Mouse (Mus musculus): Measurements from ENCODE around the gene Tekt3.

The Tekt3 gene

GRCm38 (mm10) chr11:63066526-63066925, 5.1 kb downstream of the Tekt3 start:
- DNase-seq = no peak

GRCm38 (mm10) chr11:63070081-63070480, 8.6 kb downstream of the Tekt3 start:
- no peak for DNase-seq

- no peak for DNase-seq
These were observed 23.1 kb downstream of the Tekt3 start for GRCm38 (mm10) chr11:63084536-63084935.

GRCm38 (mm10) chr11:63088672-63089071, 27.2 kb downstream of the Tekt3 start:
- no peak for DNase-seq

DNA sequence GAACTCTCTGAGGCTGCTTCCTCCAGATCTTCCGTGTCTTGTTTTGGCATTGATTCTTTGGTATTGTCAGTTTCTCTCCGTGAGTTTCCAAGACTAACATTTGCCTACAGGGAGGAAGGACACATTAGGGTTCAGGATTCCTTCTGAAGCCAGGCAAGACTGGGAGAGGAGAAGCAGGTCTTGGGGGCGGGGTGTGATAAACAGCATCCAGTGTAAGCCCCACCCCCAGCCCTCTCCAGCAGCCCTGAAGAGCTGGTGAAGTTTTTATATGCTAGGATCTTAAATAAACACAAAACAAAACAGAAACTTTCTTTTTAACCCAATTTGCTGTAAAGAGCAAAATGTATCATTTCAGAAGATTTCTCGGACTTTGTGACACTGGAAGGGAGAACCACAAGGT, 28.8 kb downstream of the Tekt3 start:
- peak; percentile 34 to 53 for DNase-seq

- DNase-seq = no peak
These were observed 29.5 kb downstream of the Tekt3 start for GRCm38 (mm10) chr11:63090986-63091385.

GRCm38 (mm10) chr11:63092271-63092670, 30.8 kb downstream of the Tekt3 start:
- peak; percentile 44 to 64 for DNase-seq

DNA sequence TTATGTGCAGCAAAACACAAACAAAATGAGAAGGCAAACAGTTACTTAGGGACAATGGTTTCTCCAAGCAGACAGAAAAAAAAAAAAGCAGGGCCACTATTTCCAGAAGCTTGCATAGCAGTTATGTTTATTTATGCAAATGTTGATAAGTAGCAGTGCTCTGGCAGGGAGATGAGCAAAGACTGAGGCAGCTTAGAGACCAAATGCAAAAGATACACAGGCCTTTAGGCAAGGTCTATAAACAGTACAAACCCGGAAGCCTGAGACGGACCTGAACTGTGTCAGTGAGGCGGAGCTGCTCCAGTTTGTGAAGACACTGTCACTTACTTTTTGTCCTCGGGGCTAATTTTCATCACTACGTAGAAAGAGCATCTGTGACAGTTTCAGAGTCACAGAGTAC, 32.1 kb downstream of the Tekt3 start:
- DNase-seq = no peak

DNA sequence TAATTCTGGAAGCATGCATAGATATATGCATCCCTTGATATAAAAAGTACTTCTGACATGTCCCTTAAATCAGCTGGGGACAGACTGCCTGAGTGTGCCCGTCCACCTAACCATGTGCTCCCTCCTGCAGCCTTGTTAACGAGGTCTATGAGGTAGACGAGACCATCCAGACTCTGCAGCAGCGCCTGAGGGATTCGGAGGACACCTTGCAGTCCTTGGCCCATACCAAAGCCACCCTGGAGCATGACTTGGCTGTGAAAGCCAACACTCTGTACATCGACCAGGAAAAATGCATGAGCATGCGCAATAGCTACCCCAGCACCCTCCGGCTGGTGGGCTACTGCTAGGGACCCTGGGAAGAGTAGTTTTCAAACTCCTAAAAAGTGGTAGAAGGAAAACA, 33.0 kb downstream of the Tekt3 start:
- no peak for DNase-seq

DNA sequence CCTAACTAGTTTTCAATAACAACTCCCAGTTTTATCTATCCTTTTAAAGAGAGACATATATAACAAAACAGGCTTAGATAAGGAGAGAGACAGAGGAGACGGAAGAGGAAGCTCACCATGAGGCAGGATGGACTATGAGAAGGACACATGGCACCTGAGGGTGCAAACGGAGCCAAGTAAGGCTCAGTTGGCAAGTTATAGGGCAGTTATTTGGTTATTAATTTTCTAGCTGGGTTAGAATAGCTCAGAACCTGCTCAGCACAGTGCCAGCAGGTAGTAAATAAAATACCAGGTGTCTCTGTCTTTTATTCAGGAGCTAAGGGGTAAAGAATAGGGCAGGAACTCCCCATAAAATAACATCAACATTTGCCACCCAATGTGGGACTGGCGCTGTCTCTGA, 36.6 kb downstream of the Tekt3 start:
- no peak for DNase-seq

DNA sequence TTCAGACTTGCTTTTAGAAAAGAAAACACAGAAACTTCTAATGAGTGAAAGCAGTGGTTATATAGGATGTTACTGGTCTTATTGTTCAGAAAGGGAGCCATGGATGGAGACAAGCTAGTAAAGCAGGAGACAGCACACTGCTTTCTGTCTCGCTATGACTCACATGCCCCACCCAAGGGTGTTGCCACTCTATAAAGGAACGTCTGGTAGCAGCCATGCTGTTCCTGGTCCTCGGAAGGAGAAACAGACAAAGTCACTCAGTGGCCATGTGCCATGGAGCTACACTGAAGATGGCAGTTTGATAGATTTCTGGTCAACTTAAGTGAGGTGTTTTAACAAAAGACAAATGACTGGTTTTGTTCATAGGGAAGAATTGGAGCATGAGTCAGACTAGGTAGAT, 37.9 kb downstream of the Tekt3 start:
- DNase-seq = no peak

GRCm38 (mm10) chr11:63103256-63103655, 41.8 kb downstream of the Tekt3 start:
- no peak for DNase-seq

DNA sequence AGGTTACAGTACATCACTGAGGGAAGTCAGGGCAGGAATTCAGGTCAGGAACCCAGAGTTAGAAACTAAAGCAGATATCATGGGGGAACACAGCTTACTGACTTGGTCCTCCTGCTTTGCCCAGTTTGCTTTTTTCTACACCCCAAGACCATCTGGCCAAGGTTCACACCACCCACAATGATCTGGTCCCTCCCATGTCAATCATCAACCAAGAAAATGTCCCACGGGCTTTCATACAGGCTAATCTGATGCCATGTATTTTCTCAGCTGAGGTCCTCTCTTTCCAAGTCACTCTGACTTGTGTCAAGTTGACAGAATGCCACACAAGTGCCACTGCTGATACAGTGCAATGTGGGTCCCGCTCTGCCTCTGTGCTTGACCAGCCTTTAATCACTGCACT, 42.6 kb downstream of the Tekt3 start:
- no peak for DNase-seq

- DNase-seq = no peak
These were observed 47.8 kb downstream of the Tekt3 start for GRCm38 (mm10) chr11:63109230-63109775.

GRCm38 (mm10) chr11:63110329-63110728, 48.9 kb downstream of the Tekt3 start:
- DNase-seq = no peak

- DNase-seq = peak; percentile 65 to 87
These were observed 53.6 kb downstream of the Tekt3 start for GRCm38 (mm10) chr11:63114807-63115641.

GRCm38 (mm10) chr11:63116652-63117051, 55.2 kb downstream of the Tekt3 start:
- DNase-seq = no peak

DNA sequence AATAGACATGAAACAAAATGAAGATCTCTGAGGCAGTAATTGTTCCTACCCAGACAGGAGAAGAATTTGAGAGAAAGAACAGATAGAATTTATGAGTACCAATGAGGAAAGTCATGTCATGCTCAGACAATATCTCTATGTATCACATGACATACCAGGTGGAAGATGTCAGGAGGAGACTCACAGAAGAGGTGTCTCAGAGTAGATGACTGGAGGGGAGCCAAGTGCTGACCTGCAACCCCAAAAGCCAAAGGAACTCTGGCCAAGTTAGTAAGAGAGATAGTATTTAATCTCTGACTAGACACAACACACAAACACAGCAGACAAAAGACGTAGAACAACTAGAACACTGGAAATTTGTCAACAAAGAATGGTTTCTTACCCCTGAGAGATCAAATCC, 55.8 kb downstream of the Tekt3 start:
- DNase-seq = peak in 1 of 2 experiments; percentile 53

DNA sequence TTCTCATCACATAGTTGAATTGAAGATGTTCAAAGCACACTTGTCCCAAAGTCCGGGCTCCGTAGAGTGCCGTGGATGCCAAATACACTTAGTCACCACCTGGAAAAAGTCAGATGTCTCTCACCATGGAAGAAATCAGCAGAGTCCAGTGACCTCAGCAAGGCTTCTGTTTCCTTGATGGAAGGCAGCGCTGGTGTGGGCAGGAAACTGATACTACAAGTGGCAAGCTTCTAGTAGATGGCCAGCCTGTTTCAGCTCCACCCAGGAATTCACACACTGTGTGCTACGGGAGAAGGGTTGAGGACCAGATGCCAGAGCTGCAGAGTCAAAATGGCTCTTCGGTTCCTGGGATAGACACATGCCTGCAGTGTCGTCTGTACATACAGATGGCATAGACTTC, 58.3 kb downstream of the Tekt3 start:
- no peak for DNase-seq

DNA sequence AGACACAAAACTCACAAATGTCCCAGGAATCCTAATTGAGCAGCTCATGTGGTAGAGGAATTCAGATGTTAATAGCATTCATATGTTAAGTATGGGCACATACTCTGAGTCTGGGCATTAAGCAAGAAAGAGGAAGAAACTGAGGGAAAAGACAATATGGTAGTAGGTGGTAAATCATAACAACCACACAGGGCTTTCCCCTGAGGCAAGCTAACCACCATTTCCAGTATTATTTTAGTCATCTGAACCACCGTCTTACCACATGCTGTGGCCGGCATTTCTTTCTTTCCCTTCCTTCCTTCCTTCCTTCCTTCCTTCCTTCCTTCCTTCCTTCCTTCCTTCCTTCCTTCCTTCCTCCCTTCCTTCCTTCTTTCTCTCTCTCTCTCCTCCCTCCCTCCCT, 60.8 kb downstream of the Tekt3 start:
- no peak for DNase-seq

- peak in 1 of 2 experiments; percentile 43 for DNase-seq
These were observed 61.4 kb downstream of the Tekt3 start for GRCm38 (mm10) chr11:63122776-63123350.

DNA sequence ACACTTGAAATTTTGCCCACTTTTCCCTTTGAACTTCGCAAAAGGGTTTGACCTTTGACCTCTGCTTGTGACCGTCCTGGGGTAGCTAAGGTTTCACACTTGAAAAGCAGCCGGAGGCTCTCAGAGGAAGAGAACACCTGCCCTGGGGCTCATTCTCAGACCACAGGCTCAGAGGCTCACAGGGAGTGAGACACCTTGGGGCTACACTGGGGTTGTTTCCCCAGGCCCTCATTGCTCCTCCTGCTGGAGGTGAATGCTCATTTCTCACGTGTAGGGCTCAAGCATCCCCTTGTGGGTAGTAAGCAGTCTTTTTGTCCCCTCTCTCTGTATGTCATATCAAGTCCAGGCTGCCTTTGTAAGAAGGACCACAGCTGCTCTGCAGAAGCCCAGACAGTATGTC, 62.9 kb downstream of the Tekt3 start:
- no peak for DNase-seq

DNA sequence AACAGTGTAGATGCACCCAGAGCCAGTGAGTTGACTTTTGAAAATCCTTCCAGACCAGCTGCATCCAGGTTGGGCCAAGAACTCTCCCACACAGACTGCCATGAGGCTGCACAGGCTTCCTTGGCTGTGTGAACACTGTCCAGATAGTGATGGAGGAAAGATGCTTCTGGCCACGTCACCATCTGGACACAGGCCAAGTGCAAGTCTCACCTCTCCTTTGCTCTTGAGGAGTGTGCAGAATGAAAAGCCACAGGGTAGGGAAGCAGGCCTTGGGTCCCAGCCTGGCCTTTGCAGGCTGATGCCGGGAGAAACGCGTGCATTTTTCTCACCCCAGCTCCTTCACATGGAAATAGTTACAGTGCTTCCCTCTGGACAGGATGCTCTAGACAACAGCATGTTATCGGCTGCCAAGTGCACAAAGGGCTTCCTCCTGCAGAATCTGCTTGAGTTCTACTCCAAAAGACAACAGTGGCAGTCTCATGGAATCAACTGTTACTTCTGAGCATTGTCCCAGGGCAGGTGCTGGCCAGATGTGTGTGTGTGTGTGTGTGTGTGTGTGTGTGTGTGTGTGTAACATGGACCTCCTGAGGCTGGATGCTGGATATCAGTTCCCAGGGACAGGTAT, 64.5 kb downstream of the Tekt3 start:
- peak; percentile 33 to 48 for DNase-seq

- DNase-seq = no peak
These were observed 65.5 kb downstream of the Tekt3 start for GRCm38 (mm10) chr11:63126976-63127375.
